Mouse (Mus musculus): ENCODE results near the gene Eras. TPM values are rescaled to one million over a fixed set of nuclear protein-coding genes. Genes with fewer than 3 reads are reported as not detected.

The Eras gene
- total RNA-seq (2021), result not detected

GRCm38 (mm10) chrX:7928270-7928790 is at the start of gene Eras:
Gene Eras, minus strand, starts transcription at chrX:7928607.
- intact Hi-C loops (cut with DNase I), result no loop called here
- DNase-seq (ENCODE audit: low spot score in 2 of 2), result no peak

- intact Hi-C loops (cut with DNase I), result no loop called here
- no peak for DNase-seq (ENCODE audit: low spot score in 2 of 2)
Observed at GRCm38 (mm10) chrX:7977892-7978291, 49.5 kb upstream of the Eras start, which contains the start of gene Gata1. Gene Gata1, minus strand, starts transcription at chrX:7978071.

GRCm38 (mm10) chrX:7971292-7971691 is 42.9 kb upstream of the Eras start:
- no peak for DNase-seq (ENCODE audit: low spot score in 2 of 2)
- intact Hi-C loops (cut with DNase I), result no loop called here

GRCm38 (mm10) chrX:7968899-7969298 is 40.5 kb upstream of the Eras start:
- DNase-seq (ENCODE audit: low spot score in 2 of 2), result no peak
- intact Hi-C loops (cut with DNase I), result no loop called here

- intact Hi-C loops (cut with DNase I), result no loop called here
- DNase-seq (ENCODE audit: low spot score in 2 of 2), result no peak
Observed at GRCm38 (mm10) chrX:7968226-7968625, 39.8 kb upstream of the Eras start.

- no peak for DNase-seq (ENCODE audit: low spot score in 2 of 2)
- intact Hi-C loops (cut with DNase I), result no loop called here
Observed at GRCm38 (mm10) chrX:7967596-7968201, 39.3 kb upstream of the Eras start.

- intact Hi-C loops (cut with DNase I), result no loop called here
- no peak for DNase-seq (ENCODE audit: low spot score in 2 of 2)
Observed at GRCm38 (mm10) chrX:7966161-7966560, 37.8 kb upstream of the Eras start.

- intact Hi-C loops (cut with DNase I), result loop anchor here (5.0 kb wide), 1 partner anchor 53 kb away; the partner anchor contains the start of gene Glod5
- DNase-seq (ENCODE audit: low spot score in 2 of 2), result no peak
Observed at GRCm38 (mm10) chrX:7963829-7964626, 35.6 kb upstream of the Eras start.

- intact Hi-C loops (cut with DNase I), result no loop called here
Observed at GRCm38 (mm10) chrX:7958868-7959267, 30.5 kb upstream of the Eras start.

GRCm38 (mm10) chrX:7950091-7950490 is 21.7 kb upstream of the Eras start:
- intact Hi-C loops (cut with DNase I), result no loop called here
- DNase-seq (ENCODE audit: low spot score in 2 of 2), result no peak

More at GRCm38 (mm10) chrX:7958868-7959267, 30.5 kb upstream of the Eras start:
- DNase-seq (ENCODE audit: low spot score in 2 of 2), result no peak

- intact Hi-C loops (cut with DNase I), result loop anchor here (1.0 to 5.0 kb wide), 2 partner anchors 49 to 124 kb away; partner anchors contain the start of genes Pqbp1, Suv39h1 and Timm17b
- DNase-seq (ENCODE audit: low spot score in 2 of 2), result peak; percentile 88 to 97
Observed at GRCm38 (mm10) chrX:7947900-7948492, 19.6 kb upstream of the Eras start.

- intact Hi-C loops (cut with DNase I), result loop anchor here (1.0 to 5.0 kb wide), 2 partner anchors 48 to 125 kb away; partner anchors contain the start of genes Pqbp1, Suv39h1 and Timm17b
- DNase-seq (ENCODE audit: low spot score in 2 of 2), result no peak
Observed at GRCm38 (mm10) chrX:7947108-7947899, 18.9 kb upstream of the Eras start, which contains the start of gene Hdac6. Gene Hdac6, minus strand, starts transcription at chrX:7947889.

- DNase-seq (ENCODE audit: low spot score in 2 of 2), result no peak
- intact Hi-C loops (cut with DNase I), result loop anchor here (5.0 kb wide), 1 partner anchor 127 kb away; the partner anchor contains the start of gene Suv39h1
Observed at GRCm38 (mm10) chrX:7945618-7946017, 17.2 kb upstream of the Eras start.

- intact Hi-C loops (cut with DNase I), result no loop called here
- no peak for DNase-seq (ENCODE audit: low spot score in 2 of 2)
Observed at GRCm38 (mm10) chrX:7937667-7938066, 9.3 kb upstream of the Eras start.

GRCm38 (mm10) chrX:7936874-7937273 is 8.5 kb upstream of the Eras start:
- no peak for DNase-seq (ENCODE audit: low spot score in 2 of 2)
- intact Hi-C loops (cut with DNase I), result no loop called here

GRCm38 (mm10) chrX:7927116-7927515 is 1.3 kb downstream of the Eras start:
- no peak for DNase-seq (ENCODE audit: low spot score in 2 of 2)
- intact Hi-C loops (cut with DNase I), result no loop called here

- DNase-seq (ENCODE audit: low spot score in 2 of 2), result no peak
- intact Hi-C loops (cut with DNase I), result no loop called here
Observed at GRCm38 (mm10) chrX:7926266-7926665, 2.1 kb downstream of the Eras start.

GRCm38 (mm10) chrX:7922032-7922431 is 6.4 kb downstream of the Eras start:
- DNase-seq (ENCODE audit: low spot score in 2 of 2), result peak in 1 of 2 experiments; percentile 16
- intact Hi-C loops (cut with DNase I), result no loop called here

Measured in left cerebral cortex, postnatal 25 days (tissue).